Mouse (Mus musculus) liver, adult 2 months (tissue): ENCODE data around the gene Rbfox3.

Experiments used
- CTCF ChIP-seq: fragments of 200-500 bp; IDR thresholded peaks from 2 replicates; pipeline ENCODE4 v1.5.1; 2011; ENCODE audit warnings: low read depth, low read length, control low read depth
- POLR2A ChIP-seq: fragments of 200-500 bp; IDR thresholded peaks from 2 replicates; pipeline ENCODE4 v1.6.1; 2011; ENCODE audit warnings: low read length, control low read depth; ENCODE audit not compliant: insufficient read depth; ENCODE audit errors: extremely low read depth

DNA sequence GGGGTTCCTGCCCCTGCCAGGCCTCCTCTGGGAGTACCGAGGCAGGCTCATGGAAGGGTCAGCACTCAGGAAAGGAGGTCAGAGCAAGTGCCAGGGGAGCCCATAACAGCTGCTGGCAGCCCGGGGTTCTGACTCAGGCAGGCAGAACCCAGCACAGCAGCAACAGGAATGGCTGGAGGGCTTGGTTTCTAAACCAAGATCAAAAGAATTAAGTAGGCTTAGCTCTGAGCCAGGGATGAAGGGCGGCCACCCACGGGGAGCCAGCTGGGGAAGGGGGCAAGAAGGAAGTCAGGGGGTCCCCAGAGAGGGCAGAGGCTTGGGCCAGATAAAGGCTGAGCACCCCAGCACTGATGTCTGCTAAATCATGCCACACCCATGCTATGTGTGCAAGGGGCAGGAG, 356.9 kb downstream of the Rbfox3 start:
- TF ChIP-seq CTCF (no peak), POLR2A (no peak)
